In the genomic region with DNA sequence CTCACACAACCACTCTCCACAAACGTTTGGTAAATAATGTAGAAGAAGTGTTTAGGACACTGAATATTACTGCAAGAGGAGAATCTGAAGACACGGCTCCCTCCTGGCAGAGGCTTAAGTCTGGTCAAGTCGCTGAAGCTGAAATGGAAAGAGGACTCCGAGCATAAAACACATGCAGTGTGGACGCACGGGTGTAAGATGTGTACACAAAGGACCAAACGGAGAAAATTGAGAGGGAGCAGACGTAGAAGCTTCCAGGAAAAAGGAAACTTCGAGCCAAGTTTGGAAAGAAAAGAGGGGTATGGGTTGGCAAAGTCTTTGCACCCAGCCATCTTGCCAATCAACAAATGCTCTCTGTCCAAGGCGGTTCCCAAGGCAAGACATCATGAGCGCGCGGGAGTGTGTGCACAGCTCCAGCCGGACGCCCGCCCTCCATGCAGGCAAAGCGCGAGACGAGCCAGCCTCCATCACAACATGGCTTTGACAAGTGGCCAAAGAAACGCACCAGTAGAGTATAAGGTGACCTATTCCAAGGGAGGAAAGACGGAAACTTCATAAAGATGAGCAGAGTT, we compare ENCODE assay signal across 12 mouse cellular contexts.
DNase-seq lines count a peak whose midpoint lies in the region; ATAC-seq lines count a peak whose summit lies in the region.
"Had no signal": no experiment of that assay in that cellular context is flagged by ENCODE, and none has a peak within 500 bp of the region (broad histone marks: within the 10 kb centered on the region; RNA-seq: fewer than 3 reads in every experiment).

No protein-coding gene starts in this region.

- H3K4me3 ChIP-seq in hindbrain, embryonic 15.5 days: no peak overlapping the region
- H3K4me3 ChIP-seq in hindbrain, embryonic 12.5 days: no peak overlapping the region
- no peak overlapping the region for H3K4me3 ChIP-seq in liver, embryonic 12.5 days
- H3K4me3 ChIP-seq: intestine, embryonic 15.5 days; limb, embryonic 15.5 days; midbrain, embryonic 12.5 days had no signal

- peak; percentile 87 to 92 for DNase-seq in cerebellum, postnatal 10 days
- DNase-seq in cerebellum, adult 8-10 months: no peak
- peak; percentile 30 for DNase-seq in right cerebral cortex, adult 18-20 months
- no peak for DNase-seq in right cerebral cortex, postnatal 36 days (ENCODE audit: low spot score in 2 of 2)
- DNase-seq in spleen, postnatal 36 days (ENCODE audit: low spot score in 2 of 2): no peak
- DNase-seq: thymus, adult 2 months had no signal

- peak; percentile 79 for ATAC-seq in hindbrain, embryonic 15.5 days (ENCODE audit: low FRiP score, low read depth)
- ATAC-seq in hindbrain, embryonic 12.5 days (ENCODE audit: low FRiP score): no peak
- no peak for ATAC-seq in liver, embryonic 12.5 days
- ATAC-seq: intestine, embryonic 15.5 days had no signal

- H3K27me3 ChIP-seq in hindbrain, embryonic 15.5 days: no peaks in the 10 kb centered on the region
- no peaks in the 10 kb centered on the region for H3K27me3 ChIP-seq in hindbrain, embryonic 12.5 days
- H3K27me3 ChIP-seq in liver, embryonic 12.5 days (replicated peaks): no peaks in the 10 kb centered on the region
- H3K27me3 ChIP-seq: intestine, embryonic 15.5 days; limb, embryonic 15.5 days; midbrain, embryonic 12.5 days had no signal

- peak overlapping the region; percentile 47; the same call in 1 of the 2 replicates for H3K27ac ChIP-seq in hindbrain, embryonic 15.5 days (replicated peaks)
- H3K27ac ChIP-seq in hindbrain, embryonic 12.5 days: no peak overlapping the region
- no peak overlapping the region for H3K27ac ChIP-seq in liver, embryonic 12.5 days
- H3K27ac ChIP-seq: intestine, embryonic 15.5 days; limb, embryonic 15.5 days; midbrain, embryonic 12.5 days had no signal

- H3K9ac ChIP-seq in hindbrain, embryonic 15.5 days: no peak overlapping the region
- H3K9ac ChIP-seq in hindbrain, embryonic 12.5 days: no peak overlapping the region
- H3K9ac ChIP-seq in liver, embryonic 12.5 days: no peak overlapping the region
- H3K9ac ChIP-seq: intestine, embryonic 15.5 days; limb, embryonic 15.5 days; midbrain, embryonic 12.5 days had no signal

- WGBS in hindbrain, embryonic 15.5 days: 67% methylated on average over 21 of the region's 21 CpGs
- 92% methylated on average over 21 of the region's 21 CpGs for WGBS in hindbrain, embryonic 12.5 days
- 78% methylated on average over 21 of the region's 21 CpGs for WGBS in liver, embryonic 12.5 days (ENCODE audit: insufficient replicate concordance)

- H3K4me1 ChIP-seq in hindbrain, embryonic 15.5 days (replicated peaks): peaks cover 18% of the 10 kb centered on the region
- peaks cover 8% of the 10 kb centered on the region; the same call in 1 of the 2 replicates for H3K4me1 ChIP-seq in hindbrain, embryonic 12.5 days
- no peaks in the 10 kb centered on the region for H3K4me1 ChIP-seq in liver, embryonic 12.5 days
- H3K4me1 ChIP-seq: limb, embryonic 15.5 days had no signal

- no peaks in the 10 kb centered on the region for H3K9me3 ChIP-seq in hindbrain, embryonic 15.5 days
- H3K9me3 ChIP-seq in hindbrain, embryonic 12.5 days (replicated peaks): no peaks in the 10 kb centered on the region
- H3K9me3 ChIP-seq in liver, embryonic 12.5 days (replicated peaks): no peaks in the 10 kb centered on the region
- H3K9me3 ChIP-seq: intestine, embryonic 15.5 days; limb, embryonic 15.5 days; midbrain, embryonic 12.5 days had no signal

- no peaks in the 10 kb centered on the region for H3K36me3 ChIP-seq in hindbrain, embryonic 15.5 days
- H3K36me3 ChIP-seq in hindbrain, embryonic 12.5 days: no peaks in the 10 kb centered on the region
- no peaks in the 10 kb centered on the region for H3K36me3 ChIP-seq in liver, embryonic 12.5 days
- H3K36me3 ChIP-seq: intestine, embryonic 15.5 days; limb, embryonic 15.5 days; midbrain, embryonic 12.5 days had no signal

- peak overlapping the region; percentile 40 for H3K4me2 ChIP-seq in hindbrain, embryonic 15.5 days
- no peak overlapping the region for H3K4me2 ChIP-seq in hindbrain, embryonic 12.5 days (replicated peaks)
- H3K4me2 ChIP-seq in liver, embryonic 12.5 days: no peak overlapping the region
- H3K4me2 ChIP-seq: limb, embryonic 15.5 days; midbrain, embryonic 12.5 days had no signal

Comparison
In these comparisons a context has a peak if more than half of its experiments do, and no peak if none do; other contexts are left out.
1. DNase-seq: peak in cerebellum, postnatal 10 days (2 of 2) and right cerebral cortex, adult 18-20 months (single experiment); none in cerebellum, adult 8-10 months (single experiment), right cerebral cortex, postnatal 36 days (0 of 2) and spleen, postnatal 36 days (0 of 2).